Mouse (Mus musculus) cortical plate, adult 2 months (tissue): ENCODE measurements around the gene Adamtsl1.

ENCODE experiments used
- CTCF ChIP-seq: fragments of 200-500 bp; IDR thresholded peaks from 2 replicates; pipeline ENCODE4 v1.5.1; 2011; ENCODE audit warnings: mild to moderate bottlenecking, control low read depth, low read length; ENCODE audit not compliant: insufficient read depth; ENCODE audit errors: extremely low read depth
- POLR2A ChIP-seq: fragments of 200-500 bp; IDR thresholded peaks from 2 replicates; pipeline ENCODE4 v1.6.1; 2011; ENCODE audit warnings: mild to moderate bottlenecking, low read length, control low read depth; ENCODE audit not compliant: insufficient read depth; ENCODE audit errors: extremely low read depth

- TF ChIP-seq CTCF: no peak
- TF ChIP-seq POLR2A: no peak
Observed at GRCm38 (mm10) chr4:85707352-85708057, 193.5 kb downstream of the Adamtsl1 start.
